In the genomic region with DNA sequence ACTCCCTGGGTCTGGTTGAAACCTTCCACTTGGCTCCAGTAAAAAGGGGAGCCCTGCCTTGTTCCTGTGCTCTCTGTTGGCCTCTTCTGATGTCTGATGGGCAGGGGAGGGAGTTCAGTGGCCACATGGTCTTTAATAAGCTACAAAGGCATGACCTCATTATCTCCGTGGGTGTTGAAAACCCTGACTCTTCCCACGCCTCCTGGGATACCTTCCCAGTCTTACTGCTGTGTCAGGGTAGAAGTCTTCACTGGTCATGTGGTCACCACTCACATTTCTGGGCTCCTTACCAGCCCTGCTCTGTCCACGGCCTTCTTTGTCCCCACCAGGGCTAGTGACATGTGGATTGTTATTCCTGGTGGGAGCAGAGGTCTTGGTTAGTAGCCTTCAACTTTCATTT, we compare ENCODE assay signal across 12 mouse cellular contexts. TPM values are rescaled to one million over a fixed set of nuclear protein-coding genes. Genes with fewer than 3 reads are reported as not detected.
DNase-seq lines count a peak whose midpoint lies in the region; ATAC-seq and TF ChIP-seq lines count a peak whose summit lies in the region.
"Had no signal": no experiment of that assay in that cellular context is flagged by ENCODE, and none has a peak within 500 bp of the region (broad histone marks: within the 10 kb centered on the region; RNA-seq: fewer than 3 reads in every experiment).

No protein-coding gene starts in this region.

- ATAC-seq in heart, embryonic 13.5 days (ENCODE audit: extremely low read depth, insufficient number of reproducible peaks, low FRiP score, low TSS enrichment), result no peak; the same call in 1 of the 2 replicates
- ATAC-seq in kidney, postnatal 0 days (replicated peaks; ENCODE audit: low FRiP score, low read depth), result peak; percentile 33; the same call in 1 of the 2 replicates
- ATAC-seq in megakaryocyte-erythroid progenitor cell, adult 5-6 weeks (replicated peaks; ENCODE audit: low FRiP score, low TSS enrichment, poor library complexity, severe bottlenecking), result no peak
- ATAC-seq in granulocyte monocyte progenitor cell, adult 5-6 weeks (replicated peaks; ENCODE audit: poor library complexity, severe bottlenecking), result no peak

- no peak overlapping the region for H3K4me3 ChIP-seq in gastrocnemius, adult 2 months
- H3K4me3 ChIP-seq in heart, embryonic 13.5 days, result no peak overlapping the region
- H3K4me3 ChIP-seq in kidney, postnatal 0 days (replicated peaks; ENCODE audit: low read depth, low read length), result no peak overlapping the region
- H3K4me3 ChIP-seq: limb, embryonic 15.5 days had no signal

- DNase-seq in gastrocnemius, adult 2 months, result peak; percentile 66
- no peak for DNase-seq in gastrocnemius, postnatal 10 days
- DNase-seq in NIH3T3 (ENCODE audit: low read depth), result peak; percentile 22
- DNase-seq in kidney, postnatal 0 days (ENCODE audit: low spot score), result no peak
- DNase-seq in adrenal gland, postnatal 25 days, result no peak
- DNase-seq: cerebellum, adult 9-11 months had no signal

- peaks cover 70% of the 10 kb centered on the region for H3K4me1 ChIP-seq in heart, embryonic 13.5 days
- peaks cover 31% of the 10 kb centered on the region for H3K4me1 ChIP-seq in kidney, postnatal 0 days (replicated peaks; ENCODE audit: insufficient read depth, low read length)

- H3K36me3 ChIP-seq in heart, embryonic 13.5 days, result peaks cover 5% of the 10 kb centered on the region; the same call in 1 of the 2 replicates
- no peaks in the 10 kb centered on the region for H3K36me3 ChIP-seq in kidney, postnatal 0 days (ENCODE audit: insufficient read depth, low read length)

- H3K27ac ChIP-seq in gastrocnemius, adult 2 months, result no peak overlapping the region
- H3K27ac ChIP-seq in heart, embryonic 13.5 days (replicated peaks), result 0 out of 2 replicates have a peak overlapping the region, but pooled peaks have one; percentile 12
- peak overlapping the region; percentile 40; the same call in 1 of the 2 replicates for H3K27ac ChIP-seq in kidney, postnatal 0 days
- H3K27ac ChIP-seq: limb, embryonic 15.5 days had no signal

- intact Hi-C loops in gastrocnemius, adult 2 months (cut with DNase I), result no loop called here

- no peaks in the 10 kb centered on the region for H3K9me3 ChIP-seq in heart, embryonic 13.5 days
- no peaks in the 10 kb centered on the region for H3K9me3 ChIP-seq in kidney, postnatal 0 days (replicated peaks; ENCODE audit: low read length)
- H3K9me3 ChIP-seq: limb, embryonic 15.5 days had no signal

- 18% methylated on average over 3 of the region's 3 CpGs for WGBS in heart, embryonic 13.5 days
- WGBS in kidney, postnatal 0 days, result 61% methylated on average over 3 of the region's 3 CpGs

- no peaks in the 10 kb centered on the region for H3K27me3 ChIP-seq in heart, embryonic 13.5 days (replicated peaks)
- no peaks in the 10 kb centered on the region for H3K27me3 ChIP-seq in kidney, postnatal 0 days (ENCODE audit: insufficient read depth, low read length)
- H3K27me3 ChIP-seq: limb, embryonic 15.5 days had no signal

- H3K9ac ChIP-seq in heart, embryonic 13.5 days, result no peak overlapping the region
- H3K9ac ChIP-seq in kidney, postnatal 0 days (ENCODE audit: low read depth, low read length), result no peak overlapping the region
- H3K9ac ChIP-seq: limb, embryonic 15.5 days had no signal

- no peak overlapping the region for H3K4me2 ChIP-seq in heart, embryonic 13.5 days
- no peak overlapping the region for H3K4me2 ChIP-seq in kidney, postnatal 0 days (ENCODE audit: low read length)
- H3K4me2 ChIP-seq: limb, embryonic 15.5 days; midbrain, embryonic 11.5 days had no signal

- no peak for TF ChIP-seq CTCF in gastrocnemius, adult 2 months (IDR thresholded peaks at IDR 0.05)
- no peak for TF ChIP-seq CTCF in kidney, postnatal 0 days (IDR thresholded peaks at IDR 0.05; ENCODE audit: low read depth)

RNA-seq across cellular contexts. Expression of a gene that starts 11.3 kb away (rescaled TPM):
- 1 to 10 TPM; 3.5 to 5.9 TPM for total RNA-seq in gastrocnemius, adult 2 months (2021)
- total RNA-seq in gastrocnemius, postnatal 10 days (2021), result 10 to 100 TPM; 14.5 to 14.6 TPM
- polyA plus RNA-seq in heart, embryonic 13.5 days (2015; fragmentation: Nextera tagmentation; extraction: Ambion mirVana), result 6.8 and 8.2 TPM in 2 replicates
- 21.9 and 24.2 TPM in 2 replicates for polyA plus RNA-seq in kidney, postnatal 0 days (2015; fragmentation: Nextera tagmentation; extraction: Ambion mirVana)
- 7.2 and 14.6 TPM in 2 replicates for total RNA-seq in megakaryocyte-erythroid progenitor cell, adult 5-6 weeks (2014; fragmentation: Nextera tagmentation)
- 3.1 and 3.8 TPM in 2 replicates for total RNA-seq in megakaryocyte-erythroid progenitor cell, adult 5-6 weeks (2017)
- total RNA-seq in granulocyte monocyte progenitor cell, adult 5-6 weeks (2014; fragmentation: Nextera tagmentation), result 25.4 and 28.7 TPM in 2 replicates
- 6.5 and 7.9 TPM in 2 replicates for total RNA-seq in granulocyte monocyte progenitor cell, adult 5-6 weeks (2017)
- total RNA-seq in adrenal gland, postnatal 25 days (2021), result 27.2 and 31.3 TPM in 2 replicates
- total RNA-seq: CH12.LX had no signal

Comparison
In these comparisons a context has a peak if more than half of its experiments do, and no peak if none do; other contexts are left out.
1. DNase-seq: peak in gastrocnemius, adult 2 months (single experiment) and NIH3T3 (single experiment); none in gastrocnemius, postnatal 10 days (single experiment), kidney, postnatal 0 days (single experiment) and adrenal gland, postnatal 25 days (single experiment).